Mouse (Mus musculus): ENCODE results near the gene Unc5b. TPM values are rescaled to one million over a fixed set of nuclear protein-coding genes. Genes with fewer than 3 reads are reported as not detected.
A peak's percentile ranks its signal among the peaks of the same experiment; 100 is the strongest.

The Unc5b gene
- polyA plus RNA-seq, 1 experiment from 2014 or later: 3.0 TPM

- Histone ChIP-seq H3K4me2 (replicated peaks) (no peak overlapping the region), H3K27ac (no peak overlapping the region), H3K4me1 (no peaks in the 10 kb centered on the region), H3K9ac (no peak overlapping the region), H3K9me3 (no peaks in the 10 kb centered on the region), H3K4me3 (no peak overlapping the region), H3K27me3 (replicated peaks) (no peaks in the 10 kb centered on the region), H3K36me3 (peaks cover 3% of the 10 kb centered on the region; the same call in 1 of the 2 replicates)
- WGBS: 88% methylated on average over 7 of the region's 7 CpGs
- no peak for ATAC-seq (ENCODE audit: low FRiP score, low read depth)
Observed at GRCm38 (mm10) chr10:60767400-60767799, 64.0 kb downstream of the Unc5b start.

GRCm38 (mm10) chr10:60762126-60762525 is 69.3 kb downstream of the Unc5b start:
- no peak overlapping the region for H3K9ac ChIP-seq
- H3K4me3 ChIP-seq: no peak overlapping the region
- H3K27me3 ChIP-seq (replicated peaks): no peaks in the 10 kb centered on the region; the same call in 1 of the 2 replicates
- no peaks in the 10 kb centered on the region for H3K4me1 ChIP-seq
- no peak overlapping the region for H3K27ac ChIP-seq
- no peak overlapping the region for H3K4me2 ChIP-seq (replicated peaks)
- no peaks in the 10 kb centered on the region for H3K9me3 ChIP-seq
- 86% methylated on average over 1 of the region's 1 CpGs for WGBS
- ATAC-seq (ENCODE audit: low FRiP score, low read depth): no peak
- H3K36me3 ChIP-seq: peaks cover 3% of the 10 kb centered on the region; the same call in 1 of the 2 replicates

- no peaks in the 10 kb centered on the region; the same call in 1 of the 2 replicates for H3K27me3 ChIP-seq (replicated peaks)
- no peak overlapping the region for H3K27ac ChIP-seq
- no peak overlapping the region for H3K4me3 ChIP-seq
- 7% methylated on average over 14 of the region's 14 CpGs for WGBS
- H3K9me3 ChIP-seq: no peaks in the 10 kb centered on the region
- H3K36me3 ChIP-seq: no peaks in the 10 kb centered on the region
- H3K4me2 ChIP-seq (replicated peaks): no peak overlapping the region
- no peaks in the 10 kb centered on the region for H3K4me1 ChIP-seq
- peak; percentile 74 for ATAC-seq (ENCODE audit: low FRiP score, low read depth)
- no peak overlapping the region for H3K9ac ChIP-seq
Observed at GRCm38 (mm10) chr10:60760377-60760776, 71.0 kb downstream of the Unc5b start.

GRCm38 (mm10) chr10:60756992-60757391 is 74.4 kb downstream of the Unc5b start:
- H3K9me3 ChIP-seq: no peaks in the 10 kb centered on the region
- no peak overlapping the region for H3K9ac ChIP-seq
- H3K36me3 ChIP-seq: no peaks in the 10 kb centered on the region
- no peak overlapping the region for H3K4me2 ChIP-seq (replicated peaks)
- WGBS: 7% methylated on average over 7 of the region's 7 CpGs
- H3K27ac ChIP-seq: no peak overlapping the region
- H3K27me3 ChIP-seq (replicated peaks): no peaks in the 10 kb centered on the region; the same call in 1 of the 2 replicates
- H3K4me3 ChIP-seq: no peak overlapping the region
- no peak for ATAC-seq (ENCODE audit: low FRiP score, low read depth)
- H3K4me1 ChIP-seq: peaks cover 9% of the 10 kb centered on the region; the same call in 1 of the 2 replicates

GRCm38 (mm10) chr10:60756146-60756545 is 75.2 kb downstream of the Unc5b start:
- H3K36me3 ChIP-seq: no peaks in the 10 kb centered on the region
- no peak overlapping the region for H3K9ac ChIP-seq
- peaks cover 17% of the 10 kb centered on the region; the same call in 1 of the 2 replicates for H3K4me1 ChIP-seq
- no peaks in the 10 kb centered on the region; the same call in 1 of the 2 replicates for H3K27me3 ChIP-seq (replicated peaks)
- no peaks in the 10 kb centered on the region for H3K9me3 ChIP-seq
- no peak overlapping the region for H3K4me2 ChIP-seq (replicated peaks)
- no peak overlapping the region for H3K27ac ChIP-seq
- no peak overlapping the region for H3K4me3 ChIP-seq
- ATAC-seq (ENCODE audit: low FRiP score, low read depth): no peak

GRCm38 (mm10) chr10:60753941-60754340 is 77.4 kb downstream of the Unc5b start:
- H3K36me3 ChIP-seq: no peaks in the 10 kb centered on the region; the same call in 1 of the 2 replicates
- no peak for ATAC-seq (ENCODE audit: low FRiP score, low read depth)
- no peaks in the 10 kb centered on the region for H3K9me3 ChIP-seq
- no peak overlapping the region for H3K9ac ChIP-seq
- H3K4me1 ChIP-seq: peaks cover 24% of the 10 kb centered on the region
- no peaks in the 10 kb centered on the region; the same call in 1 of the 2 replicates for H3K27me3 ChIP-seq (replicated peaks)
- H3K27ac ChIP-seq: no peak overlapping the region
- 78% methylated on average over 8 of the region's 8 CpGs for WGBS
- no peak overlapping the region for H3K4me3 ChIP-seq
- no peak overlapping the region for H3K4me2 ChIP-seq (replicated peaks)

GRCm38 (mm10) chr10:60753261-60753660 is 78.1 kb downstream of the Unc5b start:
- ATAC-seq (ENCODE audit: low FRiP score, low read depth): no peak
- peaks cover 30% of the 10 kb centered on the region for H3K4me1 ChIP-seq
- H3K9ac ChIP-seq: no peak overlapping the region
- H3K9me3 ChIP-seq: no peaks in the 10 kb centered on the region
- peak overlapping the region; percentile 76 for H3K4me2 ChIP-seq (replicated peaks)
- H3K27ac ChIP-seq: no peak overlapping the region
- no peaks in the 10 kb centered on the region for H3K27me3 ChIP-seq (replicated peaks)
- H3K4me3 ChIP-seq: no peak overlapping the region
- 79% methylated on average over 9 of the region's 9 CpGs for WGBS
- no peaks in the 10 kb centered on the region; the same call in 1 of the 2 replicates for H3K36me3 ChIP-seq

- ATAC-seq (ENCODE audit: low FRiP score, low read depth): peak; percentile 91
- Histone ChIP-seq H3K36me3 (no peaks in the 10 kb centered on the region; the same call in 1 of the 2 replicates), H3K4me3 (peak within 1 kb of the TSS; percentile 59), H3K27me3 (replicated peaks) (no peaks in the 10 kb centered on the region), H3K9ac (peak within 1 kb of the TSS; percentile 80), H3K4me1 (peaks cover 39% of the 10 kb centered on the region), H3K4me2 (replicated peaks) (peak within 1 kb of the TSS; percentile 76), H3K27ac (peak within 1 kb of the TSS; percentile 46; the same call in 1 of the 2 replicates), H3K9me3 (no peaks in the 10 kb centered on the region)
- WGBS: 9% methylated on average over 41 of the region's 41 CpGs
Observed at GRCm38 (mm10) chr10:60752040-60753020, 79.1 kb downstream of the Unc5b start, which contains the start of gene Slc29a3. TSS of gene Slc29a3 (minus strand) at chr10:60752794.

GRCm38 (mm10) chr10:60747667-60748212 is 83.6 kb downstream of the Unc5b start:
- Histone ChIP-seq H3K4me1 (peaks cover 38% of the 10 kb centered on the region), H3K4me3 (no peak overlapping the region), H3K27me3 (replicated peaks) (no peaks in the 10 kb centered on the region), H3K4me2 (replicated peaks) (0 out of 2 replicates have a peak overlapping the region, but pooled peaks have one; percentile 5), H3K9ac (peak overlapping the region; percentile 33; the same call in 1 of the 2 replicates), H3K27ac (no peak overlapping the region), H3K9me3 (no peaks in the 10 kb centered on the region), H3K36me3 (no peaks in the 10 kb centered on the region; the same call in 1 of the 2 replicates)
- no peak for ATAC-seq (ENCODE audit: low FRiP score, low read depth)
- WGBS: 80% methylated on average over 6 of the region's 6 CpGs

- H3K36me3 ChIP-seq: peaks cover 3% of the 10 kb centered on the region; the same call in 1 of the 2 replicates
- H3K9ac ChIP-seq: no peak overlapping the region
- no peak overlapping the region for H3K27ac ChIP-seq
- no peak overlapping the region for H3K4me3 ChIP-seq
- no peaks in the 10 kb centered on the region for H3K27me3 ChIP-seq (replicated peaks)
- 83% methylated on average over 2 of the region's 2 CpGs for WGBS
- no peaks in the 10 kb centered on the region for H3K9me3 ChIP-seq
- ATAC-seq (ENCODE audit: low FRiP score, low read depth): no peak
- peaks cover 29% of the 10 kb centered on the region for H3K4me1 ChIP-seq
- no peak overlapping the region; the same call in 1 of the 2 replicates for H3K4me2 ChIP-seq (replicated peaks)
Observed at GRCm38 (mm10) chr10:60746512-60746911, 84.9 kb downstream of the Unc5b start.

GRCm38 (mm10) chr10:60744543-60745290 is 86.7 kb downstream of the Unc5b start:
- 92% methylated on average over 14 of the region's 14 CpGs for WGBS
- Histone ChIP-seq H3K27me3 (replicated peaks) (no peaks in the 10 kb centered on the region), H3K4me2 (replicated peaks) (no peak overlapping the region), H3K27ac (no peak overlapping the region), H3K9ac (no peak overlapping the region), H3K4me3 (no peak overlapping the region), H3K4me1 (peaks cover 22% of the 10 kb centered on the region), H3K36me3 (peaks cover 3% of the 10 kb centered on the region; the same call in 1 of the 2 replicates), H3K9me3 (no peaks in the 10 kb centered on the region)
- ATAC-seq (ENCODE audit: low FRiP score, low read depth): no peak

Data from neural tube, embryonic 12.5 days (tissue).